Mouse (Mus musculus) small intestine, adult 2 months (tissue): Measurements from ENCODE around the gene Hmx3.

Experiments
- CTCF ChIP-seq: fragments of 200-500 bp; IDR thresholded peaks from 2 replicates; pipeline ENCODE4 v1.5.1; 2012; ENCODE audit warnings: low read depth, mild to moderate bottlenecking, control low read depth, inconsistent platforms, low read length, moderate library complexity, mixed read lengths; ENCODE audit not compliant: insufficient replicate concordance, insufficient read length; ENCODE audit errors: extremely low read depth
- POLR2A ChIP-seq: fragments of 200-500 bp; IDR thresholded peaks from 2 replicates; pipeline ENCODE4 v1.6.1; 2012; ENCODE audit warnings: low read depth, mild to moderate bottlenecking, control low read depth, inconsistent platforms, low read length, moderate library complexity

GRCm38 (mm10) chr7:131543623-131544481 is 1.2 kb downstream of the Hmx3 start:
- no peak for TF ChIP-seq POLR2A
- no peak for TF ChIP-seq CTCF
